ENCODE assay signal across 15 mouse cellular contexts in genomic region chr19:17555159-17555558, GRCm38 (mm10).
DNase-seq lines count a peak whose midpoint lies in the region; ATAC-seq and TF ChIP-seq lines count a peak whose summit lies in the region.
"Had no signal": no experiment of that assay in that cellular context is flagged by ENCODE, and none has a peak within 500 bp of the region (broad histone marks: within the 10 kb centered on the region; RNA-seq: fewer than 3 reads in every experiment).

No protein-coding gene starts in this region.

- H3K36me3 ChIP-seq in hindbrain, postnatal 0 days (ENCODE audit: insufficient read depth, low read length), result no peaks in the 10 kb centered on the region
- no peaks in the 10 kb centered on the region for H3K36me3 ChIP-seq in hindbrain, embryonic 10.5 days
- H3K36me3 ChIP-seq: forebrain, embryonic 10.5 days; liver, embryonic 13.5 days; midbrain, embryonic 13.5 days; neural tube, embryonic 12.5 days had no signal

- no peak; the same call in 1 of the 2 replicates for ATAC-seq in hindbrain, postnatal 0 days
- ATAC-seq: intestine, postnatal 0 days; midbrain, embryonic 13.5 days had no signal

- WGBS in hindbrain, postnatal 0 days, result 81% methylated on average over 7 of the region's 7 CpGs
- WGBS in hindbrain, embryonic 10.5 days, result 93% methylated on average over 7 of the region's 7 CpGs

- H3K4me3 ChIP-seq in hindbrain, postnatal 0 days (ENCODE audit: low read length), result no peak overlapping the region
- no peak overlapping the region for H3K4me3 ChIP-seq in hindbrain, embryonic 10.5 days
- H3K4me3 ChIP-seq: forebrain, embryonic 10.5 days; liver, embryonic 13.5 days; midbrain, embryonic 13.5 days; neural tube, embryonic 12.5 days had no signal

- no peak overlapping the region for H3K9ac ChIP-seq in hindbrain, postnatal 0 days (replicated peaks; ENCODE audit: low read length)
- H3K9ac ChIP-seq: liver, embryonic 13.5 days; midbrain, embryonic 13.5 days; neural tube, embryonic 12.5 days had no signal

- no peak overlapping the region for H3K4me2 ChIP-seq in hindbrain, postnatal 0 days (ENCODE audit: low read depth, low read length)
- H3K4me2 ChIP-seq: liver, embryonic 13.5 days; midbrain, embryonic 13.5 days; neural tube, embryonic 12.5 days had no signal

- H3K4me1 ChIP-seq in hindbrain, postnatal 0 days (ENCODE audit: insufficient read depth, low read length), result no peaks in the 10 kb centered on the region
- no peaks in the 10 kb centered on the region for H3K4me1 ChIP-seq in hindbrain, embryonic 10.5 days (replicated peaks)
- H3K4me1 ChIP-seq: forebrain, embryonic 10.5 days; liver, embryonic 13.5 days; midbrain, embryonic 13.5 days; neural tube, embryonic 12.5 days had no signal

- H3K9me3 ChIP-seq in hindbrain, postnatal 0 days (ENCODE audit: low read length), result no peaks in the 10 kb centered on the region
- H3K9me3 ChIP-seq in hindbrain, embryonic 10.5 days, result no peaks in the 10 kb centered on the region
- H3K9me3 ChIP-seq: forebrain, embryonic 10.5 days; liver, embryonic 13.5 days; midbrain, embryonic 13.5 days; neural tube, embryonic 12.5 days had no signal

- no peaks in the 10 kb centered on the region for H3K27me3 ChIP-seq in hindbrain, postnatal 0 days (ENCODE audit: insufficient read depth, low read length)
- no peaks in the 10 kb centered on the region for H3K27me3 ChIP-seq in hindbrain, embryonic 10.5 days (ENCODE audit: insufficient read depth, poor library complexity, severe bottlenecking)
- H3K27me3 ChIP-seq: liver, embryonic 13.5 days; midbrain, embryonic 13.5 days; neural tube, embryonic 12.5 days had no signal

- TF ChIP-seq CTCF in hindbrain, postnatal 0 days (IDR thresholded peaks at IDR 0.05; ENCODE audit: low read depth), result no peak

- no peak overlapping the region for H3K27ac ChIP-seq in hindbrain, postnatal 0 days
- H3K27ac ChIP-seq in hindbrain, embryonic 10.5 days, result no peak overlapping the region
- H3K27ac ChIP-seq: forebrain, embryonic 10.5 days; liver, embryonic 13.5 days; midbrain, embryonic 13.5 days; neural tube, embryonic 12.5 days had no signal

- peak; percentile 30 for DNase-seq in adrenal gland, postnatal 10 days
- no peak for DNase-seq in adrenal gland, adult 8-10 months
- DNase-seq in hindbrain, postnatal 0 days (ENCODE audit: low spot score), result peak; percentile 9
- no peak for DNase-seq in hindbrain, embryonic 10.5 days (ENCODE audit: low spot score)
- DNase-seq in lung, postnatal 10 days, result peak; percentile 55
- DNase-seq in lung, postnatal 25 days (ENCODE audit: low spot score), result no peak
- no peak for DNase-seq in thymus, postnatal 10 days (ENCODE audit: low spot score in 2 of 2)
- no peak for DNase-seq in c-Kit-positive CD71-positive TER-119-positive erythroid progenitor cells, embryonic 14.5 days (ENCODE audit: low spot score)
- DNase-seq: cerebellum, adult 2 months; liver, embryonic 13.5 days; lung, postnatal 4 days had no signal

Comparison
In these comparisons a context has a peak if more than half of its experiments do, and no peak if none do; other contexts are left out.
1. DNase-seq: peak in adrenal gland, postnatal 10 days (single experiment), hindbrain, postnatal 0 days (single experiment) and lung, postnatal 10 days (single experiment); none in adrenal gland, adult 8-10 months (single experiment), hindbrain, embryonic 10.5 days (single experiment), lung, postnatal 25 days (single experiment), thymus, postnatal 10 days (0 of 2) and c-Kit-positive CD71-positive TER-119-positive erythroid progenitor cells, embryonic 14.5 days (single experiment).